Mouse (Mus musculus) forebrain, embryonic 12.5 days (tissue): ENCODE data around the gene Sh3bgrl. TPM values are rescaled to one million over a fixed set of nuclear protein-coding genes. Genes with fewer than 3 reads are reported as not detected.
A peak's percentile ranks its signal among the peaks of the same experiment; 100 is the strongest.

Source experiments
- ATAC-seq: fragments of 200-750 bp; cut with Nextera tagmentation; 2 replicates; pipeline ENCODE4 v1.8.0; 2017; ENCODE audit warnings: moderate TSS enrichment; ENCODE audit not compliant: low FRiP score
- H3K27ac ChIP-seq: fragments of 300-500 bp; sonication (generic); 2 replicates; pipeline ENCODE4 v1.5.1; 2016; ENCODE audit warnings: mild to moderate bottlenecking
- H3K27me3 ChIP-seq: fragments of 300-500 bp; sonication (generic); 2 replicates; pipeline ENCODE4 v1.6.1; 2016; ENCODE audit warnings: mild to moderate bottlenecking
- H3K36me3 ChIP-seq: fragments of 300-500 bp; sonication (generic); replicated peaks from 2 replicates; pipeline ENCODE4 v1.6.1; 2016; ENCODE audit warnings: mild to moderate bottlenecking
- H3K4me1 ChIP-seq: fragments of 300-500 bp; sonication (generic); 2 replicates; pipeline ENCODE4 v1.6.1; 2016
- H3K4me2 ChIP-seq: fragments of 300-500 bp; sonication (generic); 2 replicates; pipeline ENCODE4 v1.6.1; 2016; ENCODE audit warnings: mild to moderate bottlenecking, moderate library complexity
- H3K4me3 ChIP-seq: fragments of 300-500 bp; sonication (generic); replicated peaks from 2 replicates; pipeline ENCODE4 v1.5.1; 2016; ENCODE audit warnings: mild to moderate bottlenecking
- H3K9ac ChIP-seq: fragments of 300-500 bp; sonication (generic); 2 replicates; pipeline ENCODE4 v1.6.1; 2016; ENCODE audit warnings: mild to moderate bottlenecking
- H3K9me3 ChIP-seq: fragments of 300-500 bp; sonication (generic); 2 replicates; pipeline ENCODE4 v1.6.1; 2016
- WGBS: fragments of 180-500 bp; shearing (Covaris S2); methylation state at CpG from one replicate; pipeline ENCODE4 v1.1.7; 2016; 5-methylcytosine and 5-hydroxymethylcytosine counted together
- polyA plus RNA-seq: library from polyadenylated mRNA; unstranded; fragments of >200 nt; fragmentation: Nextera tagmentation; extraction: Ambion mirVana; gene quantifications from 2 replicates; pipeline ENCODE4 v1.2.1, GENCODE M21; 2016

The Sh3bgrl gene
- polyA plus RNA-seq, 1 experiment from 2014 or later = 236 TPM

DNA sequence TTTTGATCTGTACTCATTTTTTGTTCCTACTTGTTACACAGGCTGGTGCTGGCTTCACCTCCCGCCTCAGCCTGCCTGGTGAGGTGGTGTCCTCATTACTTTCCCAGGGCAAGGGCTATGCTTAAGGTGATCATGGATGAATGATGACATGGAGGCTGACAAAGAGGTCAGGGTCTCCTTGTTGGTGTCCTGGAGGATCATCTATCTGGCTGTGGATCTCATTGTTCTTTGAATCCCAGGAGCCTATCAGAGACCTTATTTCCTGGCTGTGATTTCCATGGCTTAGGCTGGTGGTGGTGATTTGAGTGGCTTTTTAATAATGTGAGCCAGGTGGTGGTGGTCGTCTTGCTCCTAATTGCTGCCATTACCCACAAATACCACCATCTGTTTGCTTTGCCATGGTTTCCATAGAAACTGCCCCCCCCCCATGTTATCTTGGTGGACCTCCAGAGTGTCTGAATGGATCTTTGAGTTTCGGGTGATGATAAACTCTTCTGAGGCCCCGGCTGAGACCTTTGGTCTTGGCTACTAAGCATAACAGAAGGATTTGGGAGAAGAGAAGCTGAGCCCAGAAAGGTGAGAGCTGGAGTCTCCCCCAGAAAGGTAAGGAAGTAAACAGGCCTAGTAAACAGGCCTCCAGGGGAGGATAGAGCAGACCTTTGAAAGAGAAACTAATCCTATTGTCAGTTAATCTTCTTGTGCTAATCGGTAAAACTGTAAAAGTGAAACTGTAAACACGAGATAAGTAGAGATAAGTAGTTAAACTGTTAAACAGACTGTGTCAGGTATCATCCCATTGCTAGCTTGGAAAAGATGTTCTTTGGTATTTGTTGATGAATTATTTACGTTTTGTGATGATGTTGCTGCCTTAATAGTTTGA is 18.5 kb downstream of the Sh3bgrl start:
- Histone ChIP-seq H3K36me3 (no peaks in the 10 kb centered on the region), H3K4me2 (no peak overlapping the region), H3K27ac (peak overlapping the region; percentile 59; the same call in 1 of the 2 replicates), H3K9me3 (no peaks in the 10 kb centered on the region), H3K9ac (no peak overlapping the region), H3K4me3 (no peak overlapping the region), H3K27me3 (no peaks in the 10 kb centered on the region), H3K4me1 (peaks cover 4% of the 10 kb centered on the region)
- WGBS = 29% methylated on average over 7 of the region's 7 CpGs
- peak; percentile 73 for ATAC-seq

DNA sequence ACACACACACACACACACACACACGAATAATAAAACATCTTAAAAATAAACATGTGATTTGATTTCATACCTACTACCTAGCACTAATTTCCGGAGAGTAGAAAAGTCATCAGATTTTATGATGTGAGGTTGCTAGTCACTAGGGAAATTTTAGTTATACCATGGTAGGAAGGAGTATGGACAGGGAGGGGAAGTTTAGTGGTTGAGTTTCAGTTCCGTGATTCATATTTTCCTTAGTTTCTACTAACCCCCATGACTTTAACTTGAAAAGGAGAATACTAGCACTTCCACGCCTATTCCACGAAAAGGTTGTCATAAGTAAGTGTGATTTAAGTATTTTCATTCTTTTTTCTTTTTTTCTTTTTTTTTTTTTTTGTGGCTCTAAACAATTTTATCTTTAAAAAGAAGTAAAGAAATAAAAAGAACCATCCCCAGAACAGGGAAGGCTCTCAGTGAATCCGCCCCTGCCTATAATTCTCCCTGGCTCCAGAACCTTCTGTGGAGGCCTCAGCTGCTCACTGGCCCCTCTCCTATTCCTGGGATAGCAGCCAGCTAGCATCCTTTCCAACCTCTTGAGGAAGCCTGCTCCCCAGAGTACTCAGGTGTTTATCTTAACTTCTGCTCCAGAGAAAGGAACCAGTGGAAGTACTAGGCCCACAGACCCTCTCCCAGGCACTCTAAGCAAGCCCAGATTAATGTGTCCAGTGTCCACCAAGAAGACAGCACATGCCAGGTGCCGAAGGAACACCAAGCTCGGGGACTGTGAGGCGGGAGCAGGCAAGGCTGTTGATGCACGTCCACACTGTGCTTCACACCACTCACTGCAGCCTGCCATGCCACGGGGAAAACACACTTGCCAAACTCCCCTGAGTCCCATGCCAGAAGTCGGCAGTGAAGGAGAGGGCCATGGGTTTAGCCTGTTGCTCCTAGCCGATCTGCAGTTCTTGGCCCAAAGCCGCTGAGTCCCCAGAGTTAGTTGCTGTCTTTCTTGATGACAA is 25.0 kb downstream of the Sh3bgrl start:
- Histone ChIP-seq H3K27me3 (no peaks in the 10 kb centered on the region), H3K4me3 (no peak overlapping the region), H3K9ac (no peak overlapping the region), H3K9me3 (no peaks in the 10 kb centered on the region), H3K4me2 (no peak overlapping the region), H3K27ac (no peak overlapping the region), H3K4me1 (no peaks in the 10 kb centered on the region), H3K36me3 (no peaks in the 10 kb centered on the region)
- 86% methylated on average over 14 of the region's 14 CpGs for WGBS
- ATAC-seq = no peak

DNA sequence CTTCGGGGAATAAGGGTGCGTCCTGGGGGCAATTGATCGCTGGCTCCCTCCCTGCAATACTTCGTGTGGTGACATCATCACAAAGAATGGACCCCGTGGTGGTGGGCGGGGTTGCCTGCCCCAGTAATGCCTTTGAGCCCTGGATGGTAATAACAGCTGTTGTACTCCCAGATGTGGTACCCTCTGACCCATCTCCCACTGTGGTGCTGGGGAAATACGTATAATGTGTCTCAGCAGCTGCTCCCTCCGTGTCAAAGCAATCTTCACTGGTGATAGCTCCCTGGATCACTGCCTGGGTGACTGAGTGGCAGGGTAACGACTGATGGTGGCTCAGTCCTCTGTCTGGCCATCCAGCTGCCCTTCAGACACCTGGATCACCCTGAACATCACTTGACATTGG is 26.0 kb downstream of the Sh3bgrl start:
- Histone ChIP-seq H3K4me3 (no peak overlapping the region), H3K27me3 (no peaks in the 10 kb centered on the region), H3K4me2 (no peak overlapping the region), H3K27ac (no peak overlapping the region), H3K9ac (no peak overlapping the region), H3K9me3 (no peaks in the 10 kb centered on the region), H3K4me1 (no peaks in the 10 kb centered on the region), H3K36me3 (no peaks in the 10 kb centered on the region)
- 41% methylated on average over 9 of the region's 9 CpGs for WGBS
- 0 out of 2 replicates have a peak, but pooled peaks have one; percentile 23 for ATAC-seq

DNA sequence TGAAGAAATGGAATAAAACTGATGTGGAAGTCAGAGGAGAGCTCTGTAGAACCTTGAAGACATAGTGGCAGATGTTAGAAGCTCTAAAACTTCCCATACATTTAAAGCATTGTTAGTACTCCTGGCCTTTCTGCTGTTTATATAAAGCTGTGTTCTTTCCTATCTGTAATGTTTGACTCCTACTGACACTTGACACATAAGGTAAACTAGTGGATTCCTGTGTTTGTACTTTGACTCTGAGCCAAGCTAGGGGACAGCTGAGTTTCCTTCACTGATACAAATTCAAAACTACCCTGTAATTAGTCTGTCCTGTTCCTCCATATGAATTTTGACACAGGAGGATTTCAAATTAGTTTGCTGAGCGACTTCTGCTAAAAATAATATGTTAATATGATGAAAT is 27.5 kb downstream of the Sh3bgrl start:
- H3K4me3 ChIP-seq = no peak overlapping the region
- WGBS = 63% methylated on average over 1 of the region's 1 CpGs
- no peaks in the 10 kb centered on the region for H3K9me3 ChIP-seq
- ATAC-seq = no peak
- no peaks in the 10 kb centered on the region for H3K36me3 ChIP-seq
- H3K27me3 ChIP-seq = no peaks in the 10 kb centered on the region
- H3K4me2 ChIP-seq = no peak overlapping the region
- no peak overlapping the region for H3K9ac ChIP-seq
- H3K4me1 ChIP-seq = no peaks in the 10 kb centered on the region
- H3K27ac ChIP-seq = no peak overlapping the region

DNA sequence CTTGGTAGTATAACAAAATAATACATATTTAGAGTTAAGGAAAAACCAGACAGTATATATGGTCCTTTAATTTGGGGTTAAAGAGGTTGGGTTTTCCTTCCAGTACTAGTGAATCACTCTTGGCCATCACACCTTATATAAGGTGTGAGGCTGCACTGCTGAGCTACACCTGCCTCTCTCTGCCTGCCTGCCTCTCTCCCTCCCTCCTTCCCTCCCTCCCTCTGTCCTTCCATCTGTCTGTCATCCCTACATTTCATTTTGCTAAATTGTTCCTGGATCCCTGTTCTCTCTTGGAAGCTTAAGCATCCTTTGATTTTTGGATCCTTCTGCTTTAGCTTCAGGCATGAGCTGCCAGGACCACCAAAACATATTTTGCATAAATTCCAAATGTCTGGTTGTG is 28.6 kb downstream of the Sh3bgrl start:
- H3K4me3 ChIP-seq = no peak overlapping the region
- H3K36me3 ChIP-seq = no peaks in the 10 kb centered on the region
- no peaks in the 10 kb centered on the region for H3K9me3 ChIP-seq
- H3K9ac ChIP-seq = no peak overlapping the region
- H3K4me1 ChIP-seq = no peaks in the 10 kb centered on the region
- no peaks in the 10 kb centered on the region for H3K27me3 ChIP-seq
- no peak for ATAC-seq
- no peak overlapping the region for H3K4me2 ChIP-seq
- H3K27ac ChIP-seq = no peak overlapping the region

DNA sequence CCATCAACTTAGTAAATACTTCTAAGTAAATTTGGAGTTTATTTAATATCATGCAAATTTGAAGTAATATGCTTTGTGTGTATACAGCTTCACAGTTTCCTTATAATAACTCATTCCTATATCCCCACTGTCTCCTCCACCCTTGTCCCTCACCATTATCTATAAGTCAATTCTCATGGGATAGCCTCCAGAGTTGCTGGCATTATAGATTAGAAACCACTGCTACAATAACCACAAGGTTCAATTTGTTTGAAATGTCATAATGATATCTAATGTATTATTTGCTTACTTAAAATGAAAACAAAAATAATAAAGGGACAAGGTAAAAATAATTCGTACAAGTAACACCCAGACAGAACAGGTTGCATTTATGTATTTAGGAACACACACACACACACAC is 31.7 kb downstream of the Sh3bgrl start:
- WGBS = 81% methylated on average over 1 of the region's 1 CpGs
- Histone ChIP-seq H3K9ac (no peak overlapping the region), H3K9me3 (no peaks in the 10 kb centered on the region), H3K4me2 (no peak overlapping the region), H3K27me3 (no peaks in the 10 kb centered on the region), H3K36me3 (no peaks in the 10 kb centered on the region), H3K27ac (no peak overlapping the region), H3K4me3 (no peak overlapping the region), H3K4me1 (no peaks in the 10 kb centered on the region)
- no peak for ATAC-seq

DNA sequence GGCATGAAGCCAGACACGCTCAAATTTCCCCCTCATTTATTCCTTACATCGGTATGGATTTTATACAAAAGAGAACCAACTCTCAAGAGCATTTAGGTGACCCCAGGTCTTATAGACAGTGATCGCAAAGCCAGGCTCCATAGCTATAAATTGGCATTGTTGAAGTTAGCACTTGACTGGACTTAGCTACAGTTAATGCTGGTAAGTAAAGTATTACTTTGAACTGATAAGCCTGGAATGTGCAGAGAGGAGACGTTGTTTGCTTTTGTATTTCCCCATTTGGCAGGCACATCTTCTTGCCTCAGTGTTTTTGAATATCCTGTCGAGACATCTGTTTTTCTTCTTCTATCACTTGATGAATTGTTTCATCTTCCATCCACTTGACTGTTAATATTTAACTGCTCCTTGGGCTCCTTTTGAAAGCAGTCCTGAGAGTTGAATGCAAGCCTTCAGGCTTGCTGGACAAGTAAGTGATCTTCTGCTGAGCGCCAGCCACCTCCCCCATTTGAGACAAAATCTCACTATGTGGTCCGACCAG is 32.5 kb downstream of the Sh3bgrl start:
- ATAC-seq = no peak
- no peak overlapping the region for H3K4me3 ChIP-seq
- WGBS = 77% methylated on average over 7 of the region's 7 CpGs
- no peak overlapping the region for H3K9ac ChIP-seq
- H3K27me3 ChIP-seq = no peaks in the 10 kb centered on the region
- no peaks in the 10 kb centered on the region for H3K4me1 ChIP-seq
- H3K9me3 ChIP-seq = no peaks in the 10 kb centered on the region
- H3K36me3 ChIP-seq = no peaks in the 10 kb centered on the region
- no peak overlapping the region for H3K4me2 ChIP-seq
- H3K27ac ChIP-seq = no peak overlapping the region

DNA sequence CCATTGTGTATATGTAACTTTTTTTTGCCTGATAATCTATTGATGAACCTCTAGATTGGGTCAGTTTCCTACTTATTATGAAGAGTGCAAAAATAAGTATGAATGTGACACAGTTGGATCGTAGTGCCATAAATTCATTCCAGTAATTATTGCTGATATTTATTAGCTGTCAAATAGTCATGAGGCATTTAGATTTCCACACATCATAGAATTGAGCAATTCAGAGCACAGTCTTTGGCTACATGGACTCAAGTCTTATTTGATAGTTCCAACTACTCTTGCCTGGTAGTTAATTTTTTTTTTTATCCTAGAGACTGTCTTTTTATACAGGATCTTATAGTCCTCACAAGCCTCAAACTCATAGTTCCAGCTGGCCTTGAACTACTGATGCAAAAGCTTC is 34.9 kb downstream of the Sh3bgrl start:
- Histone ChIP-seq H3K4me3 (no peak overlapping the region), H3K27ac (no peak overlapping the region), H3K9me3 (no peaks in the 10 kb centered on the region), H3K4me2 (no peak overlapping the region), H3K9ac (no peak overlapping the region), H3K36me3 (no peaks in the 10 kb centered on the region), H3K27me3 (no peaks in the 10 kb centered on the region), H3K4me1 (no peaks in the 10 kb centered on the region)
- 92% methylated on average over 1 of the region's 1 CpGs for WGBS
- no peak for ATAC-seq

DNA sequence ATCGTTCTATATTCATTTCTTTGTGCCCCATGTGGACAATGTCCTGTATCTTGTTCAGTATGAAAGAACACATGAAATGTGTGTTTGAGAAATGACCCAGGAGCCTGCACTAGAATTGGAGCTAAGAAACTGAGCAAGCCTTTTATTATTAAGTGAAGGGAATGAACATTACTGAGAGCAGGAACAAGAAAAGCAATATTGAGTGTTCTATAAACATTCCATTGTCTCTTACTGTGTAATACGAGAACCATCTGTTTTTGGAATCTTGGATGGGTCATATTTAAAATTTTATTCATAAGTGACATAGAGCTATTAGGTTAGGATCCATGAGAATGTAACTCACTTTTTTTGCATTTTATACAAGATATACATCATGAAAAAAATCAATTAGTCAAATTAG is 36.7 kb downstream of the Sh3bgrl start:
- Histone ChIP-seq H3K9me3 (no peaks in the 10 kb centered on the region), H3K36me3 (no peaks in the 10 kb centered on the region), H3K4me2 (no peak overlapping the region), H3K9ac (no peak overlapping the region), H3K4me1 (no peaks in the 10 kb centered on the region), H3K27me3 (no peaks in the 10 kb centered on the region), H3K4me3 (no peak overlapping the region), H3K27ac (no peak overlapping the region)
- ATAC-seq = no peak
- 86% methylated on average over 2 of the region's 2 CpGs for WGBS

DNA sequence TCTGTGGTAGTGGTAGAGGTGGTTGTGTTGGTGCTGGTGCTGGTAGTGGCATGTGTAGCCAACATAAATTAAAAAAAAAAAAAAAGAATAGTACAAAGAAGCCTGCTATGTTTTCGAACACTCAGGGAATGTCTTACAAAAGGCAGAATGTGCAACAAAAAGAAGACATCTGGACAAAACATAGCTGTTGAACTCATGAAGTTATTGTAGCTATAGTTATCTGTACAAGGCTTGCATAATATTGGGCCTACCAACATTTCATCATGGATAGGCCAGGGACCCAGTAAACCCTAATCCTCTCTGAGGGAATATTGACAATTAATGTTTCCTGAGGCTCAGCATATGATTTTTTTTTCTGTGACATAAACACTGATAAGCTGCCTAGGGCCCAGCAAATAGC is 37.3 kb downstream of the Sh3bgrl start:
- no peak for ATAC-seq
- H3K27me3 ChIP-seq = no peaks in the 10 kb centered on the region
- no peaks in the 10 kb centered on the region for H3K4me1 ChIP-seq
- no peak overlapping the region for H3K9ac ChIP-seq
- no peaks in the 10 kb centered on the region for H3K9me3 ChIP-seq
- H3K36me3 ChIP-seq = no peaks in the 10 kb centered on the region
- no peak overlapping the region for H3K4me3 ChIP-seq
- 89% methylated on average over 1 of the region's 1 CpGs for whole genome bisulfite sequencing
- H3K4me2 ChIP-seq = no peak overlapping the region
- H3K27ac ChIP-seq = no peak overlapping the region

DNA sequence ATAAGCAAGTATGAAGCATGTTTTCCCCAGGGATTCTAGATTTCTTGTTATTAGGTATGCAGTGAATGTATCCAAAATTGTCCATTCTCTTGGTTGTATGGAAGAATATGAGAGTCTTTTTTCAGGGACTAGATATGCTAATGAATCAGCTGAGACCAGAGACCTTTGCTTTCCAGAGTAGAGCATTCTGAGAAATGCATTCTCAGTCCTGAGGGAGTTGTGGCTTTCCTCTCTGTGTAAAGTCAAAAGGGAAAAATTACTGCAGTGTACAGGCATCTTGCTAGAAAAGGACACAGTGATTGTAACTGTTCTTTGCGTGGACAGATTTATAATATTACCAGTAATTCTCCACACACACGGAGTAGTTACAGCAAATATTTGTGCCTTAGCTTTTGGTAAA is 38.3 kb downstream of the Sh3bgrl start:
- Histone ChIP-seq H3K9me3 (no peaks in the 10 kb centered on the region), H3K4me2 (no peak overlapping the region), H3K9ac (no peak overlapping the region), H3K27ac (no peak overlapping the region), H3K4me3 (no peak overlapping the region), H3K27me3 (no peaks in the 10 kb centered on the region), H3K36me3 (no peaks in the 10 kb centered on the region), H3K4me1 (no peaks in the 10 kb centered on the region)
- WGBS = 75% methylated on average over 2 of the region's 2 CpGs
- no peak for ATAC-seq

DNA sequence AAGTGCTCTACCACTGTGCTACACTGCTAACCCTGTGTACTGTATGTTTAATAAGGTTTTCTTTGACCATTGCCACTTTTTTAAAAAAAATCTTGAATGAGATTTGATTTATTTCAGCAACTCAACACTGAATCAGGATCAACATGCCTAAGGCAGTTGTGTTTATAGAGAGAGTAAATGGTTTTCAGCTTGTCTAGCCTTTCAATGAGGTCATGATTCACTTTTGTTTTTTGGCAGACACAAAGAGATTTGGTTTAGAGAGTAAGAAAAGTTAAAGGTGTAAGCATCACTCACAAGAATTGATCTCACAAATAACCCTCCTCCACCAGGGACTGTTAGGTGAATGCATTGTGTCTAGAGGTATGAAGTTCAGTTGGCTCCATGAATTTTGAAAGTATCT is 41.1 kb downstream of the Sh3bgrl start:
- H3K4me2 ChIP-seq = no peak overlapping the region
- H3K27me3 ChIP-seq = no peaks in the 10 kb centered on the region

More for the DNA sequence above, 41.1 kb downstream of the Sh3bgrl start:
- Histone ChIP-seq H3K36me3 (no peaks in the 10 kb centered on the region), H3K9me3 (no peaks in the 10 kb centered on the region), H3K27ac (no peak overlapping the region), H3K4me3 (no peak overlapping the region), H3K4me1 (no peaks in the 10 kb centered on the region), H3K9ac (no peak overlapping the region)
- no peak for ATAC-seq
